In the genomic region with DNA sequence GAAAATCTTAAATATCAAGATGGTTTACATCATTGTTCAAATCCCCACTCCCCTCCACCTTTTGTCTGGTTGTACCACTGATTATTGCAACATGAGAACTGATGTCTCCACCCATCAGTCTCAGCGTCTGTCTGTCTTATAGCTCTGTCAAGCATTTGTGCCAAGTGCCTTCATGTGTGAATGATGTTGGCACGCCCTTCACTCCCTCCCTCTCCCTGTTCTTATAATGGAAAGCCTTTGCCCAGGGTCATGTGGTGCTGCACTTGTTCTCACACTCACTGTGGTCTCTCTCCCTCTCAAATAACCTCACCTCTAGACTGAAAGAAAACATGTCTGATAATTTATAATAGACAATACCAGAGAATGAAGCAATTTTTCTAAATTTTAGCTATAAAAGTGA, we compare ENCODE assay signal across 18 mouse cellular contexts.
DNase-seq lines count a peak whose midpoint lies in the region; ATAC-seq and TF ChIP-seq lines count a peak whose summit lies in the region.
"Had no signal": no experiment of that assay in that cellular context is flagged by ENCODE, and none has a peak within 500 bp of the region (broad histone marks: within the 10 kb centered on the region; RNA-seq: fewer than 3 reads in every experiment).

No protein-coding gene starts in this region.

- H3K27ac ChIP-seq in embryonic facial prominence, embryonic 12.5 days: no peak overlapping the region
- no peak overlapping the region for H3K27ac ChIP-seq in embryonic facial prominence, embryonic 10.5 days (replicated peaks)
- H3K27ac ChIP-seq in midbrain, embryonic 14.5 days (replicated peaks; ENCODE audit: low read depth, low read length): no peak overlapping the region
- H3K27ac ChIP-seq in midbrain, embryonic 10.5 days (replicated peaks): no peak overlapping the region
- no peak overlapping the region for H3K27ac ChIP-seq in forebrain, postnatal 0 days (ENCODE audit: low read depth, low read length)
- H3K27ac ChIP-seq: liver, embryonic 15.5 days had no signal

- H3K4me1 ChIP-seq in embryonic facial prominence, embryonic 12.5 days: no peaks in the 10 kb centered on the region
- H3K4me1 ChIP-seq in embryonic facial prominence, embryonic 10.5 days: no peaks in the 10 kb centered on the region
- no peaks in the 10 kb centered on the region for H3K4me1 ChIP-seq in midbrain, embryonic 14.5 days (ENCODE audit: control insufficient read depth, insufficient read depth, low read length)
- no peaks in the 10 kb centered on the region for H3K4me1 ChIP-seq in midbrain, embryonic 10.5 days
- no peaks in the 10 kb centered on the region for H3K4me1 ChIP-seq in forebrain, postnatal 0 days (ENCODE audit: insufficient read depth)
- H3K4me1 ChIP-seq: liver, embryonic 15.5 days had no signal

- no peak overlapping the region for H3K4me2 ChIP-seq in embryonic facial prominence, embryonic 12.5 days (replicated peaks)
- H3K4me2 ChIP-seq in midbrain, embryonic 14.5 days (ENCODE audit: low read length): no peak overlapping the region
- H3K4me2 ChIP-seq in forebrain, postnatal 0 days (ENCODE audit: low read depth): no peak overlapping the region
- H3K4me2 ChIP-seq: liver, embryonic 15.5 days had no signal

- H3K4me3 ChIP-seq in embryonic facial prominence, embryonic 12.5 days: no peak overlapping the region
- no peak overlapping the region for H3K4me3 ChIP-seq in embryonic facial prominence, embryonic 10.5 days
- no peak overlapping the region for H3K4me3 ChIP-seq in midbrain, embryonic 14.5 days (replicated peaks; ENCODE audit: low read depth, low read length)
- H3K4me3 ChIP-seq in midbrain, embryonic 10.5 days: no peak overlapping the region
- H3K4me3 ChIP-seq in forebrain, postnatal 0 days (ENCODE audit: low read depth, low read length): no peak overlapping the region
- H3K4me3 ChIP-seq: liver, embryonic 15.5 days had no signal

- no peaks in the 10 kb centered on the region for H3K9me3 ChIP-seq in embryonic facial prominence, embryonic 12.5 days
- H3K9me3 ChIP-seq in embryonic facial prominence, embryonic 10.5 days: no peaks in the 10 kb centered on the region
- H3K9me3 ChIP-seq in midbrain, embryonic 14.5 days (ENCODE audit: control insufficient read depth, low read length): no peaks in the 10 kb centered on the region
- H3K9me3 ChIP-seq in midbrain, embryonic 10.5 days (replicated peaks): no peaks in the 10 kb centered on the region
- H3K9me3 ChIP-seq in forebrain, postnatal 0 days (ENCODE audit: low read length): no peaks in the 10 kb centered on the region
- H3K9me3 ChIP-seq: liver, embryonic 15.5 days had no signal

- no peak for TF ChIP-seq CTCF in forebrain, postnatal 0 days (IDR thresholded peaks at IDR 0.05; ENCODE audit: low read depth)

- H3K36me3 ChIP-seq in embryonic facial prominence, embryonic 12.5 days: peaks cover 45% of the 10 kb centered on the region
- H3K36me3 ChIP-seq in embryonic facial prominence, embryonic 10.5 days (replicated peaks): peaks cover 65% of the 10 kb centered on the region
- peaks cover 61% of the 10 kb centered on the region for H3K36me3 ChIP-seq in midbrain, embryonic 14.5 days (ENCODE audit: control insufficient read depth, insufficient read depth, low read length)
- peaks cover 68% of the 10 kb centered on the region for H3K36me3 ChIP-seq in midbrain, embryonic 10.5 days
- peaks cover 42% of the 10 kb centered on the region for H3K36me3 ChIP-seq in forebrain, postnatal 0 days (ENCODE audit: insufficient read depth)

- whole genome bisulfite sequencing in embryonic facial prominence, embryonic 12.5 days: 79% methylated on average over 2 of the region's 2 CpGs
- 83% methylated on average over 2 of the region's 2 CpGs for WGBS in embryonic facial prominence, embryonic 10.5 days
- WGBS in midbrain, embryonic 14.5 days: 67% methylated on average over 2 of the region's 2 CpGs
- 85% methylated on average over 2 of the region's 2 CpGs for whole genome bisulfite sequencing in midbrain, embryonic 10.5 days
- WGBS in forebrain, postnatal 0 days: 24% methylated on average over 2 of the region's 2 CpGs

- 0 out of 2 replicates have a peak, but pooled peaks have one; percentile 47 for ATAC-seq in embryonic facial prominence, embryonic 12.5 days (ENCODE audit: insufficient number of reproducible peaks, insufficient read depth, low FRiP score, low TSS enrichment)
- ATAC-seq in midbrain, embryonic 14.5 days (ENCODE audit: low FRiP score, low TSS enrichment): no peak
- ATAC-seq in forebrain, postnatal 0 days: peak; percentile 59
- ATAC-seq: lung, postnatal 0 days had no signal

- H3K27me3 ChIP-seq in embryonic facial prominence, embryonic 12.5 days: no peaks in the 10 kb centered on the region
- H3K27me3 ChIP-seq in embryonic facial prominence, embryonic 10.5 days (replicated peaks; ENCODE audit: low read depth, poor library complexity, severe bottlenecking): no peaks in the 10 kb centered on the region
- H3K27me3 ChIP-seq in midbrain, embryonic 14.5 days (ENCODE audit: control insufficient read depth, insufficient read depth, low read length): no peaks in the 10 kb centered on the region
- H3K27me3 ChIP-seq in midbrain, embryonic 10.5 days (ENCODE audit: low read depth, poor library complexity, severe bottlenecking): no peaks in the 10 kb centered on the region
- no peaks in the 10 kb centered on the region for H3K27me3 ChIP-seq in forebrain, postnatal 0 days (ENCODE audit: insufficient read depth, low read length)
- H3K27me3 ChIP-seq: CH12.LX; liver, embryonic 15.5 days had no signal

- no peak overlapping the region for H3K9ac ChIP-seq in embryonic facial prominence, embryonic 12.5 days
- no peak overlapping the region for H3K9ac ChIP-seq in midbrain, embryonic 14.5 days (replicated peaks; ENCODE audit: low read length)
- no peak overlapping the region for H3K9ac ChIP-seq in forebrain, postnatal 0 days
- H3K9ac ChIP-seq: liver, embryonic 15.5 days had no signal

- no peak for DNase-seq in embryonic facial prominence, embryonic 10.5 days (ENCODE audit: low spot score)
- peak; percentile 7 for DNase-seq in midbrain, embryonic 14.5 days
- no peak for DNase-seq in midbrain, embryonic 10.5 days (ENCODE audit: low spot score)
- peak; percentile 73 to 75 for DNase-seq in cerebellum, postnatal 14 days
- DNase-seq in forebrain, postnatal 0 days: peak; percentile 7
- DNase-seq in right cerebral cortex, adult 2 months (ENCODE audit: low spot score in 2 of 2): no peak
- DNase-seq in layer of hippocampus, adult 9-10 months (ENCODE audit: low spot score): no peak
- DNase-seq: adrenal gland, adult 2 months; gastrocnemius, postnatal 25 days; kidney, adult 18-20 months; kidney, postnatal 10 days; layer of hippocampus, adult 9-11 months; right cerebral cortex, postnatal 4 days; thymus, postnatal 36 days had no signal

Comparison
In these comparisons a context has a peak if more than half of its experiments do, and no peak if none do; other contexts are left out.
1. DNase-seq: peak in midbrain, embryonic 14.5 days (single experiment), cerebellum, postnatal 14 days (2 of 2) and forebrain, postnatal 0 days (single experiment); none in embryonic facial prominence, embryonic 10.5 days (single experiment), midbrain, embryonic 10.5 days (single experiment), right cerebral cortex, adult 2 months (0 of 2) and layer of hippocampus, adult 9-10 months (single experiment).